Mouse (Mus musculus) urinary bladder, postnatal 10 days (tissue): ENCODE data around the gene Pik3ap1.
"Not testable (repeated sequence)": the region's sequence is repeated elsewhere in the genome, so short reads cannot be mapped to it uniquely, and the experiment has no call there.

Experiments used
- DNase-seq: peaks from one replicate; pipeline ENCODE4 v3.0.0; 2022; ENCODE audit warnings: low spot score

Pik3ap1 gene

GRCm38 (mm10) chr19:41332228-41332627 lies 52.7 kb downstream of the Pik3ap1 start:
- no peak for DNase-seq

DNA sequence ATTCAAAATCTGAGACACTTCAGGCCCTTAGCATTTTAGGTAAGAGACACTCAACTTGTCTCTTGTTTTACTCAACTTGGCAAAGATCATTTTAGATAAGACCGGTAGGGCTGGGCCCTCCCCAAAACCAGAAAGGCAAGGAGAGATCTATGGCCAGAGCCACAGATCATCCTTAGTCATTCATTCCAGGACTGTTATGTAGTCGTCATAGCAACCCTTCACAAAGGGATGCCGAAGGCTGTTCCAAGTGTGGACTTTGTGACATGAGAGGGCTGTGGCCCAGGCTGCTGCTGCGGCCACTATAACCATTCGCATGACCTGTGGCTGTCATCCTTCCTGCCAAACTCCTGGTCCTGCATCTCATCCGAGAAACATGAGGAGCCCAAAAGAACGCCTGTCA lies 54.5 kb downstream of the Pik3ap1 start:
- no peak for DNase-seq

DNA sequence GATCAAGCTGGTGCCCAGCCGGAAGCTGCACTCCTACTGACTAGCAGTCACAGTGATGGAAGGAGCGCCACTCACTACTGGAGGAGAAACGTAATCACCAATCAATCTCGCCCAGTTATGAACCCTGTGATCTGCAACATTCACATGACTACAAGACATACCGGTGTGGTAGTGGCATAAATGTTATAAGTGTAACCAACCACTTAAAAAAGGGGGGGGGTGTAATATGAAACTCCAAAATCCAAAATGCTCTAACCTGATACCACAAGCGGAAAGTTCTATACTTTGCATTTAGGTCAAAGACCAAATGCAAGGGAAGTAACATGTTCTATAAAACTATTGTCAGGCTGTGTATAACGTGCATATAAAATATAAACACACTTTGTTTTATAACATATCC lies 54.9 kb downstream of the Pik3ap1 start:
- DNase-seq, result no peak

- DNase-seq, result no peak
These were observed 56.2 kb downstream of the Pik3ap1 start for GRCm38 (mm10) chr19:41328743-41329142.

GRCm38 (mm10) chr19:41323813-41324212 lies 61.1 kb downstream of the Pik3ap1 start:
- no peak for DNase-seq

GRCm38 (mm10) chr19:41323125-41323524 lies 61.8 kb downstream of the Pik3ap1 start:
- DNase-seq, result no peak

- DNase-seq, result no peak
These were observed 63.8 kb downstream of the Pik3ap1 start for GRCm38 (mm10) chr19:41321149-41321548.

DNA sequence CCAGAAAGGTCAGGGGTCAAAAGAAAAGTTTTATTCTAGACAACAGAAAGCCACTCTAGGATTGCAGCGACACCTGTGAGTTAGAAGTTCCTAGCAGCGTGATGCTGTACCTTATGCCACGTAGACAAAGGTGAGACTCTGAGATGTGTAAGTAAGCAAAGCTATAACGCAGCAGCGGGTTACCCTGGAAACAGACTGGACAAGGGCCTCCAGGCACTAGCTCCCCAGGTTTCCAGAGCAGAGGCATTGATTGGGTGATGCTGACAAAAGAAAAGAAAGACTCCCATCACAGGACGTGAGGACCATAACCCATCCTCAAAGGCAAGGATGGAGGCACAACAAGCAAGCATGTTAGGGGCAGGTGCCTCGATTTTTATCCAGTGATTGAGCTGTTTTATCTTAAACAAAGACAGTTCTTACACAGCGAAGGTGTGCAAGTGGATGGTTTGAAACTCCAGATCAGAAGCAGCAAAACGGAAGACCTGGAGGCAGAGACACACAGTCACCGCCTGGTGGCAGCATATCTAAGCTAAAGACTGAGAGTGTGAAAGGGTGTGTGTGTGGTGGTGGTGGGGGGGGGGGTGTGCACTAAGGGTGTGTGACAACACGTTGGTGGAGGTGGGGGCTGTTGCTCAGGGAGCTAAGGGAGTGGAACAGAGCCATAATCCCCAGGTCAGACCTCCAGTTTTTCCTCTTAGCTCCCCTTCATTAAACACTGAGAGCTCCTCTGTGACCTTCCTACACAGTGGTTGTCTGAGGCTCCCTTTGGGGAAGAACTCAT lies 67.4 kb downstream of the Pik3ap1 start:
- no peak for DNase-seq

DNA sequence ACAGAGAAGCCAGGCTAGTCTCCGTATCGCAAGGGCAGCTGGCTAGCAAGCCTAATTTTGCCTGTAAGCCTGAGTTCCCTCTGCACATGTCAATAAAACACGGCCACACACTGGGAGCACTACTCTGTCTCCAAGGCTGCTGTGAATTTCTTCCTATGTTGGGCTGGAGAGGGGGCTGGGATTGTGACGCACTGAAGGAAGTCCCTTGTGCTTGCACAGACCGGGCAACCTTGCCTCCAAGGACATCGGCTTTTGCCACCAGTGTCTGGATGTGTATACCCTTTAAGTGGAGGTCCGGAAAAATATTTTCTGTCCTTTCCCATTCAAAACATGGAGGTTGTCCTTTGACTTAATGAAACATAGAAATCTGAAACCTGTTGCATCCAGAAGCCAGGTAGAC lies 70.2 kb downstream of the Pik3ap1 start:
- DNase-seq, result no peak

DNA sequence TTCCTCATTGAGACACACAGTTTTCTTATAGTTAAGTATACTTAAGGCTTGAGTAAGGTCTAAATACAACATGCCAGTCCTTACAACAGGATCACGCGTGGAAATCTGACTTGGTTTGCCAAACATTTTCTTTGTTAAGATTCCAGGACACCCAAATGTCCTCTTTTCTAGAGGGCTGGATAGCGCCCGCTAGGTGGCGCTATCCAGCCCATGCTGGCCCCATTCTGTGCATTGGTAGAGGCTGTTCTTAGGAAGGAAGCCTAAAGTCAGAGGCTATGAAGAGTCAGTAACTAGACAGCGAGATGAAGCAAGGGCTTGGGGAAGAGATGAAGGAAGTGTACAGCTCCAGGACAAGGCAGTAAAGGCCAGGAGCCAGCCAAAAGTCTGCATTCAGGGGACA lies 71.2 kb downstream of the Pik3ap1 start:
- no peak for DNase-seq

GRCm38 (mm10) chr19:41312587-41312986 lies 72.3 kb downstream of the Pik3ap1 start:
- DNase-seq, result not testable (repeated sequence)

- no peak for DNase-seq
These were observed 72.9 kb downstream of the Pik3ap1 start for GRCm38 (mm10) chr19:41312027-41312426.

DNA sequence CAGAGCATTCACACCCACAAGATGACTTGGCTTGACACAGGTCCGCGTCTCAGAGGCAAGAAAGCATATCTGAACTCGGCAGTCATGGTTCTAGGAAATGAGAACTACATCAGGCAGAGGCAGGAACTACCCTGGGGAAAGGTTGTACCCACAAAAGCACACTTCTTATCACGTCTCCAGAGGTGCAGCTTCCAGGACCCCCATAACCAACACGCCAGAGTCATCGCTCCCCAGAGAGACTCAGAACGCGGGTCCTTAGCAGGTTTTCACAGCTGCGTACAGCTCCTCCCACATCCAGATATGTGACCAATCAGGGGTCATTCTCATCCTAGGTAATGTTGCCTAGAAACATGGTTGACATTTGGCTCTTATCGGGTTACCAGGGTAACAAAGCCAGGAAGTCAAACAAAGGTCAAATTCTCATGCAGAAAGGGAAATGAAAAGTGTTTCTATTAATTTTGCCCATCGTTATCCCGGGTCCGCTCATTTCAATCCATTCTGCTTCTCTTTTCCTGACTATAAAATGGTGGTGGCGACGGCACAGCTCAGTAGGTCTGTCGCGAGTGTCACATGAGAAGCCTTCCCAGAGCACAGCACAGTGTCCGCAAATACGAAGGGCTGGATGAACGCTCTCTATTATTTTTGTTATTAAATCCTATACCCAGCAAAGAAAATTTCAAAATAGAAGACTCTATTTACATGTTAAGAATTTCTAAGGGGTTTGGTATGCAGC lies 73.8 kb downstream of the Pik3ap1 start:
- DNase-seq, result no peak

DNA sequence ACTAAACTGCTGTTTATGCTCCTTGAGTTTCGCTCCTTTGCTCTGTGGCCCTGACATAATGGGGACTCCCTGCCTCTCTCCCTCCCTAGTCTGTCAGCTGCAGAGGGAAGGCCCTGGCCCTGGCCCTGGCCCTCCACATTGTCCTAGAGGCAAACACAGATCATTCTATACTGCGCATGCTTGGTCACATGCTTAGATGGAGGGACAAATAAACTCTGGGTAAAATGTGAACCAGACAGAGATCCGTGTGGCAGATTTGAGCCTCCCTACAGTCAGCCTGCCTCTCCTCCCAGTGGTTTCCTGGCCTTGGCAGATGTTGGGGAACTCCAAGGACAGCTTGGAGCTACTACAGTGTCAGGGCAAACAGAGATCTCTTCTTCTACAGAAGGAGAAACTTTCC lies 81.0 kb downstream of the Pik3ap1 start:
- no peak for DNase-seq

- no peak for DNase-seq
These were observed 81.5 kb downstream of the Pik3ap1 start for GRCm38 (mm10) chr19:41303433-41303832.

DNA sequence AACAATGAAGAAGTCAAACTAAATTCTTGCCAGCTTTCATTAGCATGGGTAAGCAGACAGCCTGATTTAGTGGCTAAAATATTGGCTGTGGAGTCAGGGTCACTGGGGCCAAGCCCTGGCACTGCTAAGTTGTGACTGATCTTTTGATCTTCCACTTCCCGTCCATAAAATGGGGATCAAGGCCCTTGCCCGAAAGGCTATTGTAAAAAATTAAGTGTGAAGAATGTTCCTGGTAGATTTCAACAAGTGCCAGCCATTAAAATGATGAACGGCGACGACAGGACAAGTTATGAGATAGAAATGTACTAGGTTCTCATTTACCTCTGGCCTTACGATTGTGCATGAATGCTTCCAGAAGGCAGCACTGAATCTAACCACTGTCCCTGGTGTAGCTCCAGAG lies 83.0 kb downstream of the Pik3ap1 start:
- DNase-seq, result no peak

GRCm38 (mm10) chr19:41299446-41299845 lies 85.5 kb downstream of the Pik3ap1 start:
- no peak for DNase-seq

DNA sequence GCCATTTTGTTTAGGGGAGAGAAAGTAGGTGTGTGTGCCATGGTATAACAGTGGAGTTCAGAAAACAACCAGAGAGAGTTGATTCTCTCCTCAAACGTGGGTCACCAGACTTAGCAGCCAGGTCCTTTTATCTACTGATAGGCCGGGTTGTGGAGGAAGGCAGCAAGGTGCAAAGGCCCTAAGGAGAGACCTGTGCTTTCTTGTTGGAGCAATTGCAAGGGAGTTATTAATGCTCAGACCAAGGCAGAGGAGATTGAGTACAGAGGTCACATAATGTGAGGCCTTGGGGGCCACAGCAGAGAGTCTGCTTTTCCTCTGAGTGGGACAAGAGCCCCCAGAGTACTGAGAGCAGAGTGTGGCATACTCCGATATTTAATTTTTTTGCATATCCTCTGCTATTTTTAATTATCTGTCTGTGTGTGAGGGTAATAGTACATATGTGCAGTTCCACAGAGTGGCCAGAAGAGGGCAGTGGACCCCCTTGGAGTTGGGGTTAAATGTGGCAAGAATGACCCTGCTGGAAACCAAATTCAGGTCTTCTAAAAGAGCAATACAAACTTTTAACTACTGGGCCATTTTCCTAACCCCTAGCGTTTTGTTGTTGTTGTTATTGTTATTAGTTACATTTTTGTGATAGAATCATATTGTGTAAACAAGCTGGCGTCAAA lies 93.8 kb downstream of the Pik3ap1 start:
- no peak for DNase-seq

DNA sequence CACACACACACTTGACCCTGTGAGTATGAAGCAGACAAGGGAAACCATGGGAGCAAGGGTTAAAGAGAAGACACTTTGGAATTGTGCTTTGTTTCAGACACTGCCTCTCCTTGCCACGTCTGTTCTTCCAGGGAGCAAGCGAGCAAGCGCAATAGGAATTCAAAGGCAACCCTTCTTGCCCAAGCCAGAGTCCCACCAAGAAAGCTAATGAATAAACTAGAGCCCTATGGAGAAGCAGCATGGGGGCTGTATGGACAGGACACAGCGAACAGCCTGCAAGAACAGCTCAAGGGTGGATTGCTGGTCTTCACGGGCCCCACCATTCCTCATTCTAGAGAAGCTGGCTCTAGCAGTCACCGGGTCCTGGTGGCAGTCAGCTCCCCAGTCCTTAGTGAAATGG lies 96.3 kb downstream of the Pik3ap1 start:
- no peak for DNase-seq

DNA sequence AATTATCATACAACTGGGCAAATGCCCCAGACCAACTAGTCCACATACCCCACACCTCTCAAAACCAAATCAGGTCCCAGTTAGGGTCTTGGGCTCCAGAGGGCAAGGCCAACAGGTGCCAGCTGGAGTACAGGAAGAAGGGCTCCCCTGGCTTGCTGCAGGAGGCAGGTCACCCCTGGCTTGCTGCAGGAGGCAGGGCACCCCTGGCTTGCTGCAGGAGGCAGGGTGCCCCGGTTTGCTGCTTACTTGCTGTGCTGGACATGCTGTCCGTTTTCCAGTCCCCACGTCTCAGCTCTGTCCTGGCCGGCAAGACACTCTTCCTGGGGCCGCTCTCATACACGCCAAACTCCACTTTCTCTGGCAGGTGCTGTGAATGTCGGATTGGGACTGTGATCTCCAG lies 97.7 kb downstream of the Pik3ap1 start:
- no peak for DNase-seq

DNA sequence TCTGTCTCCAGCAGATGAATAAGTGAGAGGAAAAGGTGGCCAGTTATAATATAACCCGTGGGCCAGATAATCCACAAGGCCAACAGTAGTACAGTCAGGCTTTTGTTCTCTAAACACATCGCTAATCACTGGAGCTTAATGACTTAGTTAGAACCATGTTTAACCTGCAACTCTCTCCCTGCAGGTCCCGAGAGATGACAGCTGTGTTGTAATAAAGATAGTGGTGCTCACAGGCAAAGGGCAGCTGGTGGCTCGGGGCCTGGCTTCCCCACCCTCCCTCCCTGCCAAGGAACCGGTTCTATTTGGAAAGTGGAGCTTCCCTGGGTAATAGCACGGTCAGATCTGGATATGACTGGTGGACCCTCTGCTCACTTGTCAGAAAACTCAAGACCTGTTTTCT lies 100.4 kb downstream of the Pik3ap1 start:
- DNase-seq, result no peak

DNA sequence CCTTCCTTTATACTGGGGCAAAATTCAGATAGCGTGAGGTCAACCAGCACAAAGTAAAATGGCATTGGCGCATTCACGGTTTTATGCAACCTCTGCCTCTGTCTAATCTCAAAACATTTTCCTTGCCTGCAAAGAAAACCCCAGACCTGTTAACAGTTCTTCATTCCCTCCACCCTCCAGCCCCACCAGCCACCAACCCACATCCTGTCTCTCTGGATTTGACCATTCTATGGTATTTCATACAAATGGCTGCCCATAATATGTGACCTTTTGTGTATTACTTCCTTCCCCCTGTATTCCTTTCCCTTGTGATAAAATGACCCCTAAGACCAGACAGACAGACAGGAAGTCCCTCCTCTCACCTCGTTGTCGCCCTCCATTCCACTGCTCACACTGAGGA lies 102.2 kb downstream of the Pik3ap1 start:
- no peak for DNase-seq

- DNase-seq, result no peak
These were observed 102.7 kb downstream of the Pik3ap1 start for GRCm38 (mm10) chr19:41282216-41282615.
